Mouse (Mus musculus): ENCODE results near the gene Fbxo22.

Gene Fbxo22

GRCm38 (mm10) chr9:55253849-55254248, 45.1 kb downstream of the Fbxo22 start:
- no peak for TF ChIP-seq GATA4 (IDR thresholded peaks at IDR 0.05; ENCODE audit: insufficient replicate concordance, low read length)

GRCm38 (mm10) chr9:55255056-55255455, 46.3 kb downstream of the Fbxo22 start:
- no peak for TF ChIP-seq GATA4 (IDR thresholded peaks at IDR 0.05; ENCODE audit: insufficient replicate concordance, low read length)

- TF ChIP-seq GATA4 (IDR thresholded peaks at IDR 0.05; ENCODE audit: insufficient replicate concordance, low read length), result no peak
These were observed 46.9 kb downstream of the Fbxo22 start for GRCm38 (mm10) chr9:55255604-55256003.

DNA sequence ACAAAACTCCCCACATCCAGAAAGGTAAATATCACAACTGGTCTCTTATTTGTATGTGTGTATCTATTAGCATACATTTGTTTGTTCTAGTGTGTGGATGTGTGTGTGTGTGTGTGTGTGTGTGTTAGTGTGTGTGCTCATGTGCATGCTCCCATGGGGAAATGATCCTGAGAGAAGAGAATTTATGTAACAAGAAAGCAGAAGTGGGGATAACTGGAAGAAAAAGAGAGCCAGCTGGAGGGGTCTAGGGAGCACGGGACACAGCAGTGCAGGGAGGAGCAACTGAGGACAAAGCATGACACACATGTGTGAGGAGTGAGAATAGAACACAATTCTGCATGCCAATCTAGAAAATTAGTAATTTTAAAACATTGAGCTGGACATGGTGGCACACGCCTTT, 48.4 kb downstream of the Fbxo22 start:
- no peak for TF ChIP-seq GATA4 (IDR thresholded peaks at IDR 0.05; ENCODE audit: insufficient replicate concordance, low read length)

- TF ChIP-seq GATA4 (IDR thresholded peaks at IDR 0.05; ENCODE audit: insufficient replicate concordance, low read length), result no peak
These were observed 51.0 kb downstream of the Fbxo22 start for GRCm38 (mm10) chr9:55259741-55260140.

- TF ChIP-seq GATA4 (IDR thresholded peaks at IDR 0.05; ENCODE audit: insufficient replicate concordance, low read length), result no peak
These were observed 55.9 kb downstream of the Fbxo22 start for GRCm38 (mm10) chr9:55264356-55265302.

DNA sequence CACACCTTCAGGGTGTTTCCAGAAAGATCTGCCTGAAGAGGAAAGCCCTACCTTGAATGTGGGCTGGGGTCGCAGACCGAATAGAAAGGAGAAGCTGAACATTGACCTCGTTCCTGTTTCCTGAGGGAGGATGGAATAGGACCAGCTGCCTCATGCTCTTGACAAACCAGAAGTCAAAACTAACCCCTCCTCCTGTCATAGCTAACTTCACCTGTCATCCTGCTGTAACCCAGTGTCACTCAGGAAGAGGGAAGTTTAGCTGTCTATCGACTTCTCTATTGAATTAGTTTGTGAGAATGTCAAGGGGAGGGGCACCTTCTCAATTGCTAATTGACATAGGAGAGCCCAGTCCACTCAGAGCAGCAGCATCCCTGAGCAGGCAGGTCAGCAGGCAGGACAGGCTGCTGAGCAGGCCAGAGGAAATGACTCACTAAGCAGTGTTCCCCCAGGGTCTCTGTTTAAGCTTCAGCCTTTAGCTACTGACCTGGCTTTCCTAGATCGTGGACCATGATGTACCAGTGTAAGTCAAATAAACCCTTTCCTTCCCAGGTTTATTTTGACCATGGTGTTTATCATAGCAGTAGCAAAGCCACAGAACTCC, 63.3 kb downstream of the Fbxo22 start:
- TF ChIP-seq GATA4 (IDR thresholded peaks at IDR 0.05; ENCODE audit: insufficient replicate concordance, low read length), result no peak

DNA sequence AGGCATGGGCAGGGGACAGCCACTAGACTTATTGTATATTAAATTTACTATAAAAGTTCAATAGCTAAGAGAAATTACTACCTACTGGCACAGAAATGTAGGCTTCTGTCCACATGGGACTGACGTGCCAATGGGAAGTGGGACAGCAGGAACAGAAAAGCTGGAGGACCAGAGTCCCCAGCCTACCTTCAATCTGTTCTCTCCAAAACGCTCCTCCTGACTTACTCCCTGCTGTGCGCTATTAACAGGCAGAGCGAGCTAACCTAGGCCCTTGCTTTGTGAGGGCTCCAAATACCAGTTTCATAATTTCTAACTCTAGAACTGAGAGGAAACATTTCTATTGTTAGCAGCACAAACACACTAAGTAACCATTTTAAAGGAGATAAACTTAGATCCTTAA, 65.2 kb downstream of the Fbxo22 start:
- TF ChIP-seq GATA4 (IDR thresholded peaks at IDR 0.05; ENCODE audit: insufficient replicate concordance, low read length), result no peak

All from liver, adult (tissue).